Mouse (Mus musculus): ENCODE results near the gene Gm11733. TPM values are rescaled to one million over a fixed set of nuclear protein-coding genes. Genes with fewer than 3 reads are reported as not detected.
"Not testable (repeated sequence)": the region's sequence is repeated elsewhere in the genome, so short reads cannot be mapped to it uniquely, and the experiment has no call there.

Gene Gm11733
- total and polyA plus RNA-seq, 3 experiments = 0.10 TPM; not detected in 2

DNA sequence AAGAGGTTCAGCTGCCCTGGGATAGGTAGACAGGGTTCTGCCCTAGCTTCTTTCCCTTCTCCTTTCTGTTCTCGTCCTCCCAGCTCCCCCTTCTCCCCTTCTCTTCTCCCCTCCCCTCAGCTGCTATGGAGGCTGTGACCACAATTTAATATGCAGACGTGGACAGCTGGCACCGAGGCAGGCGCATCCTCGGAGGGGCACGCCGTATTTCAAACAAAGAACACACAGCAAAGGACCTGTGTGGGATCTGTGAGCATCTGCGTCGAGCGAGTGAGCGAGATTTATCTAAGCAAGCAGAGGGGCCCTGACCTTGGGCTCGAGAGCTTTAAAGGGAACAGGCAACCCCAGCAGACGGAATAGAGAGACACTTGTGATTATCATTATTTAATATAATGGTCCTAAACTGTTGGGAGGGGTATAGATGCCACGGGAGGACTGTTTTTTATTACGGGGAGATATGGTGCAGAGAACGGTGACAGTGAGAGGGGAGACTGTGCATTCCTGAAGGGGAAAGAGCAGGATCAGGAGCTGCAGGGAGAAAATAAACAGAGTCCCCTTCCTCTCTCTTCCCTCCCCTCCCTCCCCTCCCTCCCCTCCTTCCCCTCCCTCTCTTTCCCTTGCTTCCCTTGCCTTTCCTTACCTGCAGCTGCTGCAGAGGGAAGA, 21.8 kb upstream of the Gm11733 start:
- in situ Hi-C loops (cut with MboI; ENCODE audit: low pct_ligation_motif_present, low pct_unique_long_range_greater_than_20kb, low sequenced_read_pairs) (no loop called here), dilution Hi-C loops (cut with MboI; ENCODE audit: extremely low pct_ligation_motif_present, extremely low pct_unique_long_range_greater_than_20kb, low sequenced_read_pairs) (no loop called here)
- H3K27me3 ChIP-seq (replicated peaks) = peaks cover 8% of the 10 kb centered on the region
- peaks cover 9% of the 10 kb centered on the region for H3K9me3 ChIP-seq (replicated peaks; ENCODE audit: low read length)
- TF ChIP-seq ZKSCAN1 (IDR thresholded peaks at IDR 0.05; ENCODE audit: borderline replicate concordance, low read depth, low read length) (no peak), POLR2AphosphoS2 (IDR thresholded peaks at IDR 0.05; ENCODE audit: low read depth, low read length) (no peak)
- no peak for DNase-seq (ENCODE audit: extremely low read depth)
- no peaks in the 10 kb centered on the region for H3K79me2 ChIP-seq (replicated peaks; ENCODE audit: control insufficient read depth, extremely low read depth, insufficient read depth, poor library complexity, severe bottlenecking)
- no peak overlapping the region for H3K4me3 ChIP-seq (replicated peaks in 1 of 3; ENCODE audit: low read depth in 2 of 3, low read length in 2 of 3, poor library complexity in 1 of 3)
- no peak overlapping the region for H3K9ac ChIP-seq (ENCODE audit: insufficient read depth, low read depth)
- H3K4me1 ChIP-seq (ENCODE audit: control insufficient read depth in 1 of 2, insufficient read depth in 2 of 2) = peaks cover 19 to 69% of the 10 kb centered on the region in 2 experiments
- H3K36me3 ChIP-seq (replicated peaks in 1 of 2; ENCODE audit: control insufficient read depth in 1 of 2, insufficient read depth in 1 of 2, low read length in 1 of 2) = no peaks in the 10 kb centered on the region
- no peak overlapping the region for H3K4me2 ChIP-seq (ENCODE audit: insufficient read depth, low read depth, poor library complexity, severe bottlenecking)
- no peak overlapping the region for H3K27ac ChIP-seq (ENCODE audit: insufficient read depth, low read depth)

DNA sequence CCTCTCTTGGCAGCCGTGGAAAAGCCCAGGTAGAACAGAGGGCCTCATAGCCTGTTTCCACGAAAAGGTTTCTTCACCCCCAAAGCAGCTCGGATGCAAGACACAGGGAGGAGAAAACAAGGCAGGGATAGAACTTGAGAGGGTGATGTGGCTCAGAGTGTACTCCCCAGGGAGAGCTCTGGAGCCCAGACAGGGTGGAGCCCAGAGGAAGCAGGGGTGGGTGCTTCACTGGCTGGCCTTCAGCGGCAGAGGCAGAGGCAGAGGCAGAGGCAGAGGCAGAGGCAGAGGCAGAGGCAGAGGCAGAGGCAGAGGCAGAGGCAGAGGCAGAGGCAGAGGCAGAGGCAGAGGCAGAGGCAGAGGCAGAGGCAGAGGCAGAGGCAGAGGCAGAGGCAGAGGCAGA, 20.8 kb upstream of the Gm11733 start:
- H3K9me3 ChIP-seq (replicated peaks; ENCODE audit: low read length); H3K27me3 ChIP-seq (replicated peaks); H3K79me2 ChIP-seq (replicated peaks; ENCODE audit: control insufficient read depth, extremely low read depth, insufficient read depth, poor library complexity, severe bottlenecking); H3K27ac ChIP-seq (ENCODE audit: insufficient read depth, low read depth); dilution Hi-C loops (cut with MboI; ENCODE audit: extremely low pct_ligation_motif_present, extremely low pct_unique_long_range_greater_than_20kb, low sequenced_read_pairs); H3K4me2 ChIP-seq (ENCODE audit: insufficient read depth, low read depth, poor library complexity, severe bottlenecking); H3K4me3 ChIP-seq (replicated peaks in 1 of 3; ENCODE audit: low read depth in 2 of 3, low read length in 2 of 3, poor library complexity in 1 of 3); H3K9ac ChIP-seq (ENCODE audit: insufficient read depth, low read depth); H3K36me3 ChIP-seq (replicated peaks in 1 of 2; ENCODE audit: control insufficient read depth in 1 of 2, insufficient read depth in 1 of 2, low read length in 1 of 2); in situ Hi-C loops (cut with MboI; ENCODE audit: low pct_ligation_motif_present, low pct_unique_long_range_greater_than_20kb, low sequenced_read_pairs); DNase-seq (ENCODE audit: extremely low read depth): not testable (repeated sequence)
- peaks cover 21 to 80% of the 10 kb centered on the region in 2 experiments for H3K4me1 ChIP-seq (ENCODE audit: control insufficient read depth in 1 of 2, insufficient read depth in 2 of 2)

GRCm38 (mm10) chr11:117466292-117466691, 17.9 kb upstream of the Gm11733 start:
- H3K4me3 ChIP-seq (replicated peaks in 1 of 3; ENCODE audit: low read depth in 2 of 3, low read length in 2 of 3, poor library complexity in 1 of 3) = no peak overlapping the region
- H3K36me3 ChIP-seq (replicated peaks in 1 of 2; ENCODE audit: control insufficient read depth in 1 of 2, insufficient read depth in 1 of 2, low read length in 1 of 2) = no peaks in the 10 kb centered on the region
- in situ Hi-C loops (cut with MboI; ENCODE audit: low pct_ligation_motif_present, low pct_unique_long_range_greater_than_20kb, low sequenced_read_pairs) (no loop called here), dilution Hi-C loops (cut with MboI; ENCODE audit: extremely low pct_ligation_motif_present, extremely low pct_unique_long_range_greater_than_20kb, low sequenced_read_pairs) (no loop called here)
- peaks cover 3% of the 10 kb centered on the region for H3K27me3 ChIP-seq (replicated peaks)
- no peaks in the 10 kb centered on the region for H3K79me2 ChIP-seq (replicated peaks; ENCODE audit: control insufficient read depth, extremely low read depth, insufficient read depth, poor library complexity, severe bottlenecking)
- TF ChIP-seq CTCF (conservative IDR thresholded peaks at IDR 0.05 in 1 of 2, IDR thresholded peaks at IDR 0.05 in 1 of 2; ENCODE audit: low read depth in 2 of 2, low read length in 2 of 2) = no peak
- peak; percentile 87 for TF ChIP-seq MAFK (IDR thresholded peaks at IDR 0.05; ENCODE audit: insufficient replicate concordance, low read length)
- no peak overlapping the region for H3K9ac ChIP-seq (ENCODE audit: insufficient read depth, low read depth)
- no peak overlapping the region for H3K27ac ChIP-seq (ENCODE audit: insufficient read depth, low read depth)
- peaks cover 33 to 85% of the 10 kb centered on the region in 2 experiments for H3K4me1 ChIP-seq (ENCODE audit: control insufficient read depth in 1 of 2, insufficient read depth in 2 of 2)
- DNase-seq (ENCODE audit: extremely low read depth) = no peak
- no peak overlapping the region for H3K4me2 ChIP-seq (ENCODE audit: insufficient read depth, low read depth, poor library complexity, severe bottlenecking)
- peaks cover 9% of the 10 kb centered on the region for H3K9me3 ChIP-seq (replicated peaks; ENCODE audit: low read length)

DNA sequence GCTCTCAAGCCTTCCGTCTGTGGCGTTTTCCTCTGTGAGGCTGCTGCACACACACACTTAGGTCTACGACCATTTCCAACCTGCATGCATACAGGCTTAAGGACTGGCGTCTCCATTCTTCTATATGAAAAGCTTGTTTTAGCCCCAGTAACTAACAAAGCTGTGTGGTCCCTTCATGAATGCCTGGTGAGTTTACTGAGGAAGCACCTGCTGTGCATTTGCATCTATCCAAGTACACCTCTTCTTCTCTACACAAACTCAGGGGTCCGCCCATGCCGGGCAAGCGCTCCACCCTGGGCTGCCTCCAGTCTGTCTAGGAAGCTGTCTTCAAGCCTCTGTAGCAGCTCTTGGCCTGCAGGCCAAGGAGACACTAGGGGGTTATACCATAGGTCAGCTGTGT, 17.3 kb upstream of the Gm11733 start:
- dilution Hi-C loops (cut with MboI; ENCODE audit: extremely low pct_ligation_motif_present, extremely low pct_unique_long_range_greater_than_20kb, low sequenced_read_pairs) = no loop called here
- H3K4me2 ChIP-seq (ENCODE audit: insufficient read depth, low read depth, poor library complexity, severe bottlenecking) = no peak overlapping the region
- H3K4me1 ChIP-seq (ENCODE audit: control insufficient read depth in 1 of 2, insufficient read depth in 2 of 2) = peaks cover 34 to 86% of the 10 kb centered on the region in 2 experiments
- in situ Hi-C loops (cut with MboI; ENCODE audit: low pct_ligation_motif_present, low pct_unique_long_range_greater_than_20kb, low sequenced_read_pairs) = no loop called here
- no peak for DNase-seq (ENCODE audit: extremely low read depth)
- H3K4me3 ChIP-seq (replicated peaks in 1 of 3; ENCODE audit: low read depth in 2 of 3, low read length in 2 of 3, poor library complexity in 1 of 3) = no peak overlapping the region
- H3K79me2 ChIP-seq (replicated peaks; ENCODE audit: control insufficient read depth, extremely low read depth, insufficient read depth, poor library complexity, severe bottlenecking) = no peaks in the 10 kb centered on the region
- TF ChIP-seq MXI1 (IDR thresholded peaks at IDR 0.05; ENCODE audit: low read depth, low read length) (no peak), E2F4 (IDR thresholded peaks at IDR 0.05; ENCODE audit: insufficient replicate concordance, low read depth, low read length) (no peak), MAZ (IDR thresholded peaks at IDR 0.05; ENCODE audit: low read depth, low read length) (no peak), RAD21 (IDR thresholded peaks at IDR 0.05; ENCODE audit: low read depth, low read length) (no peak), ZKSCAN1 (IDR thresholded peaks at IDR 0.05; ENCODE audit: borderline replicate concordance, low read depth, low read length) (no peak), USF2 (conservative IDR thresholded peaks at IDR 0.05; ENCODE audit: low read depth, low read length) (no peak), POLR2AphosphoS2 (IDR thresholded peaks at IDR 0.05; ENCODE audit: low read depth, low read length) (no peak), EP300 (IDR thresholded peaks at IDR 0.05; ENCODE audit: low read length) (no peak), HCFC1 (IDR thresholded peaks at IDR 0.05; ENCODE audit: low read depth, low read length) (no peak), UBTF (IDR thresholded peaks at IDR 0.05; ENCODE audit: low read depth, low read length) (no peak), ETS1 (conservative IDR thresholded peaks at IDR 0.05; ENCODE audit: low read depth, low read length) (no peak)
- no peak overlapping the region for H3K27ac ChIP-seq (ENCODE audit: insufficient read depth, low read depth)
- no peaks in the 10 kb centered on the region for H3K36me3 ChIP-seq (replicated peaks in 1 of 2; ENCODE audit: control insufficient read depth in 1 of 2, insufficient read depth in 1 of 2, low read length in 1 of 2)
- no peak overlapping the region for H3K9ac ChIP-seq (ENCODE audit: insufficient read depth, low read depth)
- no peaks in the 10 kb centered on the region for H3K27me3 ChIP-seq (replicated peaks)
- H3K9me3 ChIP-seq (replicated peaks; ENCODE audit: low read length) = peaks cover 9% of the 10 kb centered on the region
